Mouse (Mus musculus) G1E (cell line): ENCODE measurements around the gene Id4.

Experiments
- CTCF ChIP-seq: IDR thresholded peaks from 2 replicates; pipeline ENCODE4 v1.5.1; 2012; ENCODE audit warnings: low read depth, low read length, inconsistent platforms, mixed read lengths
- GATA1 ChIP-seq: IDR thresholded peaks from 2 replicates; pipeline ENCODE4 v1.6.1; 2012; ENCODE audit warnings: borderline replicate concordance, low read length, inconsistent platforms, mixed read lengths
- GATA2 ChIP-seq: IDR thresholded peaks from 2 replicates; pipeline ENCODE4 v1.6.1; 2012; ENCODE audit warnings: low read depth, low read length, inconsistent platforms, borderline replicate concordance
- POLR2AphosphoS5 ChIP-seq: IDR thresholded peaks from 2 replicates; pipeline ENCODE4 v1.6.1; 2012; ENCODE audit warnings: low read depth, low read length, inconsistent platforms; ENCODE audit not compliant: insufficient replicate concordance
- TAL1 ChIP-seq: conservative IDR thresholded peaks from 2 replicates; pipeline ENCODE4 v1.6.1; 2012; ENCODE audit warnings: low read depth, low read length, inconsistent platforms, mixed read lengths

DNA sequence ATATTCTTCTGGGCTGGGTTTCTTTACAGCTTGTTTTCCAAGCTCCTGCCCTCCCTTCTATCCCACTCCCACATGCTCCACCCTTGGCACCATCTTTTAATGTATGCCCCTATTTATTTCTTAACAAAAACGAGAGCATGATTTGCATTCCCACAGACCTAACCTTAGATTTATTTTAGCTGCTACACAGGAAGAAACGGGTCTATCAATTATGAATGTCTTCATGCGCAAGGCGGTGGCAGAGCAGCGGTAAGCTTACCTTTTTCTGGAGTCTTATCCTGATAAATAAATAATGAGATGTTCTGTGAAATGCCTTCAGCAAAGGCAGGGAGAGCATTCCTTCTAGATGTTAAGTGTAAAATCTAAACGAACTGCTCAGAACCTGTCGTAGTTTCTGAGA is 24.2 kb upstream of the Id4 start:
- TF ChIP-seq CTCF: no peak
- TF ChIP-seq POLR2AphosphoS5: no peak
- no peak for TF ChIP-seq GATA1
- TF ChIP-seq TAL1: no peak
- no peak for TF ChIP-seq GATA2
